Mouse (Mus musculus) bone marrow, adult 2 months (tissue): ENCODE results near the gene Gins1.
"Not testable (repeated sequence)": the region's sequence is repeated elsewhere in the genome, so short reads cannot be mapped to it uniquely, and the experiment has no call there.

Source experiments
- CTCF ChIP-seq: fragments of 200-500 bp; IDR thresholded peaks from 2 replicates; pipeline ENCODE4 v1.5.1; 2011; ENCODE audit warnings: low read length, control low read depth; ENCODE audit not compliant: control insufficient read depth, insufficient read depth
- POLR2A ChIP-seq: fragments of 200-500 bp; IDR thresholded peaks from 2 replicates; pipeline ENCODE4 v1.6.1; 2011; ENCODE audit warnings: low read depth, mild to moderate bottlenecking, control low read depth, low read length, borderline replicate concordance; ENCODE audit not compliant: control insufficient read depth

GRCm38 (mm10) chr2:150947341-150947740 is 42.1 kb downstream of the Gins1 start:
- not testable (repeated sequence) for TF ChIP-seq CTCF, POLR2A
